Mouse (Mus musculus): ENCODE data around the gene Ufc1. TPM values are rescaled to one million over a fixed set of nuclear protein-coding genes. Genes with fewer than 3 reads are reported as not detected.
A peak's percentile ranks its signal among the peaks of the same experiment; 100 is the strongest.

Gene Ufc1
- polyA plus RNA-seq, 1 experiment from 2014 or later: 112 TPM

GRCm38 (mm10) chr1:171263666-171264461, 31.0 kb downstream of the Ufc1 start:
- no peak overlapping the region for H3K9ac ChIP-seq (replicated peaks)
- no peak for ATAC-seq

GRCm38 (mm10) chr1:171263185-171263611, 31.6 kb downstream of the Ufc1 start:
- H3K4me3 ChIP-seq (replicated peaks): peak overlapping the region; percentile 31; the same call in 1 of the 2 replicates
- peaks cover 8% of the 10 kb centered on the region; the same call in 1 of the 2 replicates for H3K27me3 ChIP-seq
- ATAC-seq: peak; percentile 95
- peak overlapping the region; percentile 70 for H3K27ac ChIP-seq
- peaks cover 12% of the 10 kb centered on the region for H3K4me1 ChIP-seq (replicated peaks)
- H3K4me2 ChIP-seq (replicated peaks): peak overlapping the region; percentile 55
- WGBS: 0% methylated on average over 2 of the region's 2 CpGs
- H3K36me3 ChIP-seq: peaks cover 7% of the 10 kb centered on the region
- H3K9ac ChIP-seq (replicated peaks): no peak overlapping the region
- H3K9me3 ChIP-seq: no peaks in the 10 kb centered on the region

More at GRCm38 (mm10) chr1:171263666-171264461, 31.0 kb downstream of the Ufc1 start:
- WGBS: 93% methylated on average over 3 of the region's 3 CpGs
- Histone ChIP-seq H3K36me3 (peaks cover 4% of the 10 kb centered on the region), H3K4me2 (replicated peaks) (peak overlapping the region; percentile 55; the same call in 1 of the 2 replicates), H3K4me3 (replicated peaks) (no peak overlapping the region), H3K27me3 (peaks cover 8% of the 10 kb centered on the region; the same call in 1 of the 2 replicates), H3K4me1 (replicated peaks) (peaks cover 12% of the 10 kb centered on the region), H3K27ac (peak overlapping the region; percentile 70), H3K9me3 (no peaks in the 10 kb centered on the region)

- H3K4me3 ChIP-seq (replicated peaks): peak overlapping the region; percentile 31
- no peaks in the 10 kb centered on the region for H3K9me3 ChIP-seq
- peak overlapping the region; percentile 55 for H3K4me2 ChIP-seq (replicated peaks)
- peaks cover 7% of the 10 kb centered on the region for H3K36me3 ChIP-seq
- peaks cover 12% of the 10 kb centered on the region for H3K4me1 ChIP-seq (replicated peaks)
- H3K27ac ChIP-seq: peak overlapping the region; percentile 82
- ATAC-seq: peak; percentile 79
- H3K9ac ChIP-seq (replicated peaks): peak overlapping the region; percentile 58
- 8% methylated on average over 8 of the region's 8 CpGs for WGBS
- H3K27me3 ChIP-seq: peaks cover 8% of the 10 kb centered on the region; the same call in 1 of the 2 replicates
Measured at GRCm38 (mm10) chr1:171262594-171263130, 32.2 kb downstream of the Ufc1 start.

- no peak overlapping the region for H3K4me2 ChIP-seq (replicated peaks)
- H3K36me3 ChIP-seq: peaks cover 7% of the 10 kb centered on the region
- H3K27me3 ChIP-seq: peaks cover 4% of the 10 kb centered on the region; the same call in 1 of the 2 replicates
- no peak for ATAC-seq
- no peak overlapping the region for H3K9ac ChIP-seq (replicated peaks)
- H3K4me3 ChIP-seq (replicated peaks): no peak overlapping the region
- H3K27ac ChIP-seq: no peak overlapping the region
- peaks cover 12% of the 10 kb centered on the region for H3K4me1 ChIP-seq (replicated peaks)
- 91% methylated on average over 3 of the region's 3 CpGs for whole genome bisulfite sequencing
- H3K9me3 ChIP-seq: no peaks in the 10 kb centered on the region
Measured at GRCm38 (mm10) chr1:171260316-171260715, 34.5 kb downstream of the Ufc1 start.

GRCm38 (mm10) chr1:171258921-171259320, 35.9 kb downstream of the Ufc1 start:
- no peak overlapping the region for H3K4me2 ChIP-seq (replicated peaks)
- H3K9ac ChIP-seq (replicated peaks): no peak overlapping the region
- H3K27me3 ChIP-seq: no peaks in the 10 kb centered on the region
- no peak for ATAC-seq
- H3K9me3 ChIP-seq: no peaks in the 10 kb centered on the region
- H3K4me3 ChIP-seq (replicated peaks): no peak overlapping the region
- peaks cover 7% of the 10 kb centered on the region for H3K36me3 ChIP-seq
- H3K4me1 ChIP-seq (replicated peaks): peaks cover 12% of the 10 kb centered on the region
- 83% methylated on average over 17 of the region's 17 CpGs for WGBS
- no peak overlapping the region for H3K27ac ChIP-seq

GRCm38 (mm10) chr1:171257781-171258180, 37.0 kb downstream of the Ufc1 start:
- Histone ChIP-seq H3K4me2 (replicated peaks) (no peak overlapping the region), H3K9me3 (no peaks in the 10 kb centered on the region), H3K9ac (replicated peaks) (no peak overlapping the region), H3K27me3 (no peaks in the 10 kb centered on the region), H3K4me3 (replicated peaks) (no peak overlapping the region), H3K27ac (no peak overlapping the region), H3K36me3 (peaks cover 7% of the 10 kb centered on the region), H3K4me1 (replicated peaks) (peaks cover 8% of the 10 kb centered on the region)
- WGBS: 91% methylated on average over 9 of the region's 9 CpGs
- no peak for ATAC-seq

- Histone ChIP-seq H3K9ac (replicated peaks) (no peak overlapping the region), H3K27me3 (no peaks in the 10 kb centered on the region), H3K9me3 (no peaks in the 10 kb centered on the region), H3K36me3 (peaks cover 7% of the 10 kb centered on the region), H3K27ac (no peak overlapping the region), H3K4me1 (replicated peaks) (peaks cover 7% of the 10 kb centered on the region), H3K4me3 (replicated peaks) (no peak overlapping the region), H3K4me2 (replicated peaks) (no peak overlapping the region)
- no peak for ATAC-seq
- WGBS: 68% methylated on average over 15 of the region's 15 CpGs
Measured at GRCm38 (mm10) chr1:171256937-171257548, 37.8 kb downstream of the Ufc1 start.

GRCm38 (mm10) chr1:171256095-171256818, 38.6 kb downstream of the Ufc1 start:
- Histone ChIP-seq H3K27me3 (no peaks in the 10 kb centered on the region), H3K9ac (replicated peaks) (no peak overlapping the region), H3K27ac (no peak overlapping the region), H3K4me2 (replicated peaks) (no peak overlapping the region), H3K4me1 (replicated peaks) (peaks cover 14% of the 10 kb centered on the region), H3K9me3 (no peaks in the 10 kb centered on the region), H3K36me3 (peaks cover 7% of the 10 kb centered on the region), H3K4me3 (replicated peaks) (no peak overlapping the region)
- 91% methylated on average over 24 of the region's 24 CpGs for WGBS
- no peak for ATAC-seq

GRCm38 (mm10) chr1:171252415-171252814, 42.4 kb downstream of the Ufc1 start:
- Histone ChIP-seq H3K36me3 (no peaks in the 10 kb centered on the region), H3K9me3 (no peaks in the 10 kb centered on the region), H3K4me3 (replicated peaks) (no peak overlapping the region; the same call in 1 of the 2 replicates), H3K9ac (replicated peaks) (peak overlapping the region; percentile 53; the same call in 1 of the 2 replicates), H3K27me3 (no peaks in the 10 kb centered on the region), H3K27ac (peak overlapping the region; percentile 45), H3K4me2 (replicated peaks) (peak overlapping the region; percentile 56), H3K4me1 (replicated peaks) (peaks cover 44% of the 10 kb centered on the region)
- 49% methylated on average over 17 of the region's 17 CpGs for WGBS
- ATAC-seq: no peak

GRCm38 (mm10) chr1:171251594-171252324, 43.1 kb downstream of the Ufc1 start:
- Histone ChIP-seq H3K36me3 (no peaks in the 10 kb centered on the region), H3K9ac (replicated peaks) (peak overlapping the region; percentile 53), H3K4me2 (replicated peaks) (peak overlapping the region; percentile 56), H3K4me3 (replicated peaks) (peak overlapping the region; percentile 23), H3K4me1 (replicated peaks) (peaks cover 46% of the 10 kb centered on the region), H3K9me3 (no peaks in the 10 kb centered on the region), H3K27ac (peak overlapping the region; percentile 45), H3K27me3 (no peaks in the 10 kb centered on the region)
- 3% methylated on average over 13 of the region's 13 CpGs for WGBS
- no peak for ATAC-seq

All from midbrain, embryonic 13.5 days (tissue).